10 mouse cellular contexts compared by ENCODE assay signal in the genomic region with DNA sequence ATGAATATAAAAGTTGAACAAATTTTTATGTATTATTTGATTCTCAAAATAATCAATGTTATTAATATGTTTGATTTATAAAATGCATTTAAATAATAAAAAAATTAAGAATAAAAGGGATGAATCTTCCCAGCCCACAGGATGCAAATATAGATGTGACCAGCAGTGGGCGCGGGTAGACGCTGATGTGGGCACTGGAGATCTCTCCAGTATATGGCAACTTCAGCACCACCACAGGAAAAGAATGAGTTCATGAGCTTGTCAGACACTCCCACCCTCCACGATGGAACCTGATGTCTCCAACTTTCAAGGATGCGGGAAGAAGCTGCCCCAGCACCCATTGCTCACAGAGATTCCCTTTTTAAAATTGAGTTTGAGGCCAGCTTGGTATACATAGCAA. TPM values are rescaled to one million over a fixed set of nuclear protein-coding genes. Genes with fewer than 3 reads are reported as not detected.
DNase-seq lines count a peak whose midpoint lies in the region; ATAC-seq and TF ChIP-seq lines count a peak whose summit lies in the region.
"Had no signal": no experiment of that assay in that cellular context is flagged by ENCODE, and none has a peak within 500 bp of the region (broad histone marks: within the 10 kb centered on the region; RNA-seq: fewer than 3 reads in every experiment).

No protein-coding gene starts in this region.

- peak; percentile 83 for TF ChIP-seq CTCF in hindbrain, postnatal 0 days (IDR thresholded peaks at IDR 0.05; ENCODE audit: low read depth)

- H3K9me3 ChIP-seq in hindbrain, embryonic 11.5 days (ENCODE audit: control insufficient read depth, low read length) = no peaks in the 10 kb centered on the region
- no peaks in the 10 kb centered on the region for H3K9me3 ChIP-seq in hindbrain, embryonic 13.5 days
- H3K9me3 ChIP-seq in hindbrain, postnatal 0 days (ENCODE audit: low read length) = no peaks in the 10 kb centered on the region
- H3K9me3 ChIP-seq: embryonic facial prominence, embryonic 12.5 days had no signal

- no peak overlapping the region for H3K4me2 ChIP-seq in hindbrain, embryonic 11.5 days (replicated peaks; ENCODE audit: low read depth, low read length)
- no peak overlapping the region for H3K4me2 ChIP-seq in hindbrain, embryonic 13.5 days
- H3K4me2 ChIP-seq in hindbrain, postnatal 0 days (ENCODE audit: low read depth, low read length) = no peak overlapping the region
- H3K4me2 ChIP-seq: embryonic facial prominence, embryonic 12.5 days had no signal

- H3K36me3 ChIP-seq in hindbrain, embryonic 11.5 days (ENCODE audit: control insufficient read depth, insufficient read depth, low read length) = no peaks in the 10 kb centered on the region
- no peaks in the 10 kb centered on the region for H3K36me3 ChIP-seq in hindbrain, embryonic 13.5 days
- H3K36me3 ChIP-seq in hindbrain, postnatal 0 days (ENCODE audit: insufficient read depth, low read length) = no peaks in the 10 kb centered on the region
- H3K36me3 ChIP-seq: embryonic facial prominence, embryonic 12.5 days had no signal

- H3K4me3 ChIP-seq in hindbrain, embryonic 11.5 days (ENCODE audit: low read depth, low read length) = no peak overlapping the region
- no peak overlapping the region for H3K4me3 ChIP-seq in hindbrain, embryonic 13.5 days
- H3K4me3 ChIP-seq in hindbrain, postnatal 0 days (ENCODE audit: low read length) = no peak overlapping the region
- H3K4me3 ChIP-seq: embryonic facial prominence, embryonic 12.5 days had no signal

- no peak overlapping the region for H3K9ac ChIP-seq in hindbrain, embryonic 11.5 days (ENCODE audit: low read depth, low read length)
- no peak overlapping the region for H3K9ac ChIP-seq in hindbrain, embryonic 13.5 days
- H3K9ac ChIP-seq in hindbrain, postnatal 0 days (replicated peaks; ENCODE audit: low read length) = no peak overlapping the region
- H3K9ac ChIP-seq: embryonic facial prominence, embryonic 12.5 days had no signal

- DNase-seq in hindbrain, embryonic 11.5 days (ENCODE audit: low spot score) = peak; percentile 69
- DNase-seq in A20 (ENCODE audit: low read depth, low spot score) = peak; percentile 60
- DNase-seq in WW6 (ENCODE audit: low read depth, low spot score) = peak; percentile 42
- peak; percentile 61 for DNase-seq in hindbrain, postnatal 0 days (ENCODE audit: low spot score)
- peak; percentile 80 for DNase-seq in thymus, postnatal 0 days (ENCODE audit: low spot score)

- no peak overlapping the region for H3K27ac ChIP-seq in hindbrain, embryonic 11.5 days (ENCODE audit: low read depth, low read length)
- H3K27ac ChIP-seq in hindbrain, embryonic 13.5 days = no peak overlapping the region
- H3K27ac ChIP-seq in hindbrain, postnatal 0 days = no peak overlapping the region
- H3K27ac ChIP-seq: embryonic facial prominence, embryonic 12.5 days had no signal

- no peaks in the 10 kb centered on the region for H3K27me3 ChIP-seq in hindbrain, embryonic 11.5 days (ENCODE audit: control insufficient read depth, insufficient read depth, low read length)
- H3K27me3 ChIP-seq in hindbrain, embryonic 13.5 days = no peaks in the 10 kb centered on the region
- H3K27me3 ChIP-seq in hindbrain, postnatal 0 days (ENCODE audit: insufficient read depth, low read length) = no peaks in the 10 kb centered on the region
- H3K27me3 ChIP-seq: embryonic facial prominence, embryonic 12.5 days had no signal

- no peaks in the 10 kb centered on the region for H3K4me1 ChIP-seq in hindbrain, embryonic 11.5 days (replicated peaks; ENCODE audit: control insufficient read depth, insufficient read depth, low read length)
- no peaks in the 10 kb centered on the region for H3K4me1 ChIP-seq in hindbrain, embryonic 13.5 days (replicated peaks)
- H3K4me1 ChIP-seq in hindbrain, postnatal 0 days (ENCODE audit: insufficient read depth, low read length) = no peaks in the 10 kb centered on the region
- H3K4me1 ChIP-seq: embryonic facial prominence, embryonic 12.5 days had no signal

- 8% methylated on average over 5 of the region's 5 CpGs for WGBS in hindbrain, embryonic 11.5 days
- WGBS in hindbrain, embryonic 13.5 days = 5% methylated on average over 5 of the region's 5 CpGs
- WGBS in hindbrain, postnatal 0 days = 5% methylated on average over 5 of the region's 5 CpGs

- ATAC-seq in hindbrain, embryonic 11.5 days (ENCODE audit: low FRiP score) = no peak
- no peak for ATAC-seq in hindbrain, embryonic 13.5 days (ENCODE audit: low FRiP score)
- peak; percentile 98 for ATAC-seq in common myeloid progenitor, adult 5-6 weeks (replicated peaks; ENCODE audit: low read depth, poor library complexity, severe bottlenecking)
- no peak for ATAC-seq in hindbrain, postnatal 0 days
- peak; percentile 93 for ATAC-seq in megakaryocyte-erythroid progenitor cell, adult 5-6 weeks (replicated peaks; ENCODE audit: low FRiP score, low TSS enrichment, poor library complexity, severe bottlenecking)

RNA-seq across cellular contexts. Expression of a gene that starts 7.0 kb away (rescaled TPM):
- polyA plus RNA-seq in hindbrain, embryonic 11.5 days (2014; fragmentation: Nextera tagmentation; extraction: Ambion mirVana) = 1.5 and 1.6 TPM in 2 replicates
- 1.3 TPM in 2 replicates for polyA plus RNA-seq in hindbrain, embryonic 13.5 days (2015; fragmentation: Nextera tagmentation; extraction: Ambion mirVana)
- 10.6 and 14.9 TPM in 2 replicates for total RNA-seq in common myeloid progenitor, adult 5-6 weeks (2017)
- 0.36 and 1.7 TPM in 2 replicates for total RNA-seq in hindbrain, postnatal 0 days (2014; rRNA removed)
- polyA plus RNA-seq in hindbrain, postnatal 0 days (2015; fragmentation: Nextera tagmentation; extraction: Ambion mirVana) = 1.6 and 2.0 TPM in 2 replicates
- total RNA-seq in megakaryocyte-erythroid progenitor cell, adult 5-6 weeks (2014; fragmentation: Nextera tagmentation) = 0.66 and 3.7 TPM in 2 replicates
- total RNA-seq in megakaryocyte-erythroid progenitor cell, adult 5-6 weeks (2017) = 1.4 and 8.3 TPM in 2 replicates
- polyA plus RNA-seq in thymus, postnatal 0 days (2015; fragmentation: Nextera tagmentation; extraction: Ambion mirVana) = 129 and 142 TPM in 2 replicates

RNA-seq across cellular contexts. Expression of a gene that starts 37.3 kb away (rescaled TPM):
- 0.28 TPM in 2 replicates for polyA plus RNA-seq in hindbrain, embryonic 11.5 days (2014; fragmentation: Nextera tagmentation; extraction: Ambion mirVana)
- 0.10 and 0.35 TPM in 2 replicates for polyA plus RNA-seq in hindbrain, embryonic 13.5 days (2015; fragmentation: Nextera tagmentation; extraction: Ambion mirVana)
- 22.1 and 24.2 TPM in 2 replicates for total RNA-seq in common myeloid progenitor, adult 5-6 weeks (2017)
- 0.42 and 0.83 TPM in 2 replicates for total RNA-seq in hindbrain, postnatal 0 days (2014; rRNA removed)
- polyA plus RNA-seq in hindbrain, postnatal 0 days (2015; fragmentation: Nextera tagmentation; extraction: Ambion mirVana) = 0.21 and 0.25 TPM in 2 replicates
- 7.4 and 9.3 TPM in 2 replicates for total RNA-seq in megakaryocyte-erythroid progenitor cell, adult 5-6 weeks (2014; fragmentation: Nextera tagmentation)
- total RNA-seq in megakaryocyte-erythroid progenitor cell, adult 5-6 weeks (2017) = 6.5 and 11.6 TPM in 2 replicates
- polyA plus RNA-seq in thymus, postnatal 0 days (2015; fragmentation: Nextera tagmentation; extraction: Ambion mirVana) = 5.9 and 7.1 TPM in 2 replicates

RNA-seq across cellular contexts. Expression of a gene that starts 58.8 kb away (rescaled TPM):
- polyA plus RNA-seq in hindbrain, embryonic 11.5 days (2014; fragmentation: Nextera tagmentation; extraction: Ambion mirVana) = not detected in 2 replicates
- not detected in 2 replicates for polyA plus RNA-seq in hindbrain, embryonic 13.5 days (2015; fragmentation: Nextera tagmentation; extraction: Ambion mirVana)
- not detected in 2 replicates for total RNA-seq in common myeloid progenitor, adult 5-6 weeks (2017)
- not detected in 2 replicates for total RNA-seq in hindbrain, postnatal 0 days (2014; rRNA removed)
- 0.08 and 0.09 TPM in 2 replicates for polyA plus RNA-seq in hindbrain, postnatal 0 days (2015; fragmentation: Nextera tagmentation; extraction: Ambion mirVana)
- total RNA-seq in megakaryocyte-erythroid progenitor cell, adult 5-6 weeks (2014; fragmentation: Nextera tagmentation) = 0.64 TPM in 1 of 2 replicates, not detected in the other
- total RNA-seq in megakaryocyte-erythroid progenitor cell, adult 5-6 weeks (2017) = 0.23 and 2.5 TPM in 2 replicates
- 3.0 and 4.1 TPM in 2 replicates for polyA plus RNA-seq in thymus, postnatal 0 days (2015; fragmentation: Nextera tagmentation; extraction: Ambion mirVana)
- total RNA-seq: layer of hippocampus, postnatal 36 days had no signal

Comparison
In these comparisons a context has a peak if more than half of its experiments do, and no peak if none do; other contexts are left out.
1. ATAC-seq: peak in common myeloid progenitor, adult 5-6 weeks (single experiment) and megakaryocyte-erythroid progenitor cell, adult 5-6 weeks (single experiment); none in hindbrain, embryonic 11.5 days (single experiment), hindbrain, embryonic 13.5 days (single experiment) and hindbrain, postnatal 0 days (single experiment).
2. RNA of a gene that starts 7.0 kb away (polyA plus RNA-seq): 129 to 142 TPM in thymus, postnatal 0 days; 1.6 to 2.0 TPM in hindbrain, postnatal 0 days, 1.5 to 1.6 TPM in hindbrain, embryonic 11.5 days and 1.3 TPM in hindbrain, embryonic 13.5 days; every median in the first group is over 10 times any median in the second.
3. Peak in every context shown above with its lines, with median percentiles within 50 percentile points of each other: DNase-seq.